Mouse (Mus musculus) splenic B cell, adult 2 months (primary cell): Measurements from ENCODE around the gene Mrps12.

ENCODE experiments used
- DNase-seq: peaks from one replicate; pipeline ENCODE4 v3.0.0-alpha.2; 2011; ENCODE audit warnings: low read depth, low spot score
- H3K27me3 ChIP-seq: 2 replicates; pipeline ENCODE4 v1.6.1; 2012; ENCODE audit warnings: mild to moderate bottlenecking, low read length, moderate library complexity, mixed read lengths; ENCODE audit not compliant: control insufficient read depth, poor library complexity, insufficient read depth, severe bottlenecking
- H3K36me3 ChIP-seq: 2 replicates; pipeline ENCODE4 v1.6.1; 2012; ENCODE audit warnings: mild to moderate bottlenecking, low read length, moderate library complexity, mixed read lengths; ENCODE audit not compliant: control insufficient read depth, poor library complexity, insufficient read depth, severe bottlenecking

Gene Mrps12

GRCm38 (mm10) chr7:28741709-28742438, at the start of gene Mrps12, which contains the start of gene Sars2:
Gene Mrps12, minus strand, starts transcription at chr7:28741820.
Gene Sars2, plus strand, starts transcription at chr7:28741992.
- no peaks in the 10 kb centered on the region for H3K27me3 ChIP-seq

GRCm38 (mm10) chr7:28790066-28790806, 48.6 kb upstream of the Mrps12 start:
- H3K36me3 ChIP-seq = no peaks in the 10 kb centered on the region; the same call in 1 of the 2 replicates
- no peaks in the 10 kb centered on the region for H3K27me3 ChIP-seq
- no peak for DNase-seq

More at GRCm38 (mm10) chr7:28741709-28742438, at the start of gene Mrps12, which contains the start of gene Sars2:
- DNase-seq = peak; percentile 97
- peaks cover 1% of the 10 kb centered on the region for H3K36me3 ChIP-seq

GRCm38 (mm10) chr7:28789235-28789634, 47.6 kb upstream of the Mrps12 start:
- no peak for DNase-seq
- Histone ChIP-seq H3K27me3 (no peaks in the 10 kb centered on the region), H3K36me3 (no peaks in the 10 kb centered on the region; the same call in 1 of the 2 replicates)

- peak; percentile 92 for DNase-seq
- H3K27me3 ChIP-seq = no peaks in the 10 kb centered on the region
- no peaks in the 10 kb centered on the region; the same call in 1 of the 2 replicates for H3K36me3 ChIP-seq
Measured at GRCm38 (mm10) chr7:28788307-28789195, 46.9 kb upstream of the Mrps12 start, which contains the start of gene Rinl. Gene Rinl, plus strand, starts transcription at chr7:28788969.

- DNase-seq = peak; percentile 37
- H3K36me3 ChIP-seq = no peaks in the 10 kb centered on the region; the same call in 1 of the 2 replicates
- H3K27me3 ChIP-seq = no peaks in the 10 kb centered on the region
Measured at GRCm38 (mm10) chr7:28787884-28788283, 46.3 kb upstream of the Mrps12 start.

- Histone ChIP-seq H3K27me3 (no peaks in the 10 kb centered on the region), H3K36me3 (no peaks in the 10 kb centered on the region; the same call in 1 of the 2 replicates)
- no peak for DNase-seq
Measured at GRCm38 (mm10) chr7:28785161-28785560, 43.5 kb upstream of the Mrps12 start.

- Histone ChIP-seq H3K36me3 (peaks cover 5% of the 10 kb centered on the region; the same call in 1 of the 2 replicates), H3K27me3 (no peaks in the 10 kb centered on the region)
- peak; percentile 80 for DNase-seq
Measured at GRCm38 (mm10) chr7:28781261-28781663, 39.6 kb upstream of the Mrps12 start.

GRCm38 (mm10) chr7:28780857-28781256, 39.2 kb upstream of the Mrps12 start:
- DNase-seq = no peak
- peaks cover 5% of the 10 kb centered on the region for H3K36me3 ChIP-seq
- H3K27me3 ChIP-seq = no peaks in the 10 kb centered on the region

- Histone ChIP-seq H3K36me3 (peaks cover 7% of the 10 kb centered on the region), H3K27me3 (no peaks in the 10 kb centered on the region)
- peak; percentile 93 for DNase-seq
Measured at GRCm38 (mm10) chr7:28780067-28780658, 38.5 kb upstream of the Mrps12 start.

GRCm38 (mm10) chr7:28778825-28779224, 37.2 kb upstream of the Mrps12 start:
- DNase-seq = no peak
- no peaks in the 10 kb centered on the region for H3K27me3 ChIP-seq
- H3K36me3 ChIP-seq = peaks cover 13% of the 10 kb centered on the region

GRCm38 (mm10) chr7:28775129-28775528, 33.5 kb upstream of the Mrps12 start:
- Histone ChIP-seq H3K27me3 (no peaks in the 10 kb centered on the region; the same call in 1 of the 2 replicates), H3K36me3 (peaks cover 13% of the 10 kb centered on the region)

GRCm38 (mm10) chr7:28774164-28774563, 32.5 kb upstream of the Mrps12 start:
- Histone ChIP-seq H3K27me3 (no peaks in the 10 kb centered on the region; the same call in 1 of the 2 replicates), H3K36me3 (peaks cover 13% of the 10 kb centered on the region)
- no peak for DNase-seq

More at GRCm38 (mm10) chr7:28775129-28775528, 33.5 kb upstream of the Mrps12 start:
- no peak for DNase-seq

- no peaks in the 10 kb centered on the region; the same call in 1 of the 2 replicates for H3K27me3 ChIP-seq
- no peak for DNase-seq
Measured at GRCm38 (mm10) chr7:28773163-28773562, 31.5 kb upstream of the Mrps12 start.

GRCm38 (mm10) chr7:28771867-28772266, 30.2 kb upstream of the Mrps12 start:
- DNase-seq = no peak
- Histone ChIP-seq H3K36me3 (peaks cover 10% of the 10 kb centered on the region), H3K27me3 (no peaks in the 10 kb centered on the region; the same call in 1 of the 2 replicates)

More at GRCm38 (mm10) chr7:28773163-28773562, 31.5 kb upstream of the Mrps12 start:
- peaks cover 11% of the 10 kb centered on the region for H3K36me3 ChIP-seq
